Mouse (Mus musculus) ES-E14 (cell line): ENCODE data around the gene Tmem106c.

ENCODE experiments used
- MAFK ChIP-seq: IDR thresholded peaks from 2 replicates; pipeline ENCODE4 v1.6.1; 2014; ENCODE audit warnings: mild to moderate bottlenecking, low read depth, low read length, inconsistent platforms; ENCODE audit not compliant: insufficient read depth
- ZC3H11A ChIP-seq: IDR thresholded peaks from 2 replicates; pipeline ENCODE4 v1.6.1; 2012; ENCODE audit warnings: low read depth, mild to moderate bottlenecking, inconsistent platforms, low read length, borderline replicate concordance
- ZNF384 ChIP-seq: IDR thresholded peaks from 2 replicates; pipeline ENCODE4 v1.6.1; 2012; ENCODE audit warnings: low read depth, low read length, inconsistent platforms

DNA sequence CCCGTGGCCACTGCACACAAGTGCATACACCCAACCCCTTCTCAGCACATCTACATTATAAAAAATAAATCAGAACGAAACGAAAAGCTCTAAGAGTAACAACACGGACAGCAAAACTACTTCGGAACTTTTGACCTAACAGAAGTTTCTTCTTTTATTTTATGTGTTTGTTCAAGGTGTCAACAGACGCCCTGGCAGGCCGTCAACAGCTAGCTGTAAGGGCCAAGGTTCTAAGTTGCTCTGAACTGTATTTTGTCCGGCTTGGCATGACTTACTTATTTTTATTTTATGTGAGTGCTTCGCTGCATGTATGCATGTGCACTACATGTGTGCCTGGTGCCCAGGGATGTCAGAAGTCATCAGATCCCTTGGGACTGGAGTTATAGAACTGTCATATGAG, 42.2 kb upstream of the Tmem106c start:
- TF ChIP-seq ZNF384 (no peak), ZC3H11A (no peak), MAFK (no peak)
